Mouse (Mus musculus) urinary bladder, postnatal 36 days (tissue): Measurements from ENCODE around the gene Gskip.

Experiments
- DNase-seq, 2 experiments: peaks; one replicate each; pipeline ENCODE4 v3.0.0; 2022; ENCODE audit warnings: low spot score in 2 of 2, mixed read lengths in 1 of 2

Gene Gskip

GRCm38 (mm10) chr12:105683933-105684901 lies at the start of gene Gskip:
Gene Gskip, plus strand, starts transcription at chr12:105684829.
- peak; percentile 32 to 35 for DNase-seq

GRCm38 (mm10) chr12:105636551-105636950 lies 48.1 kb upstream of the Gskip start:
- DNase-seq = no peak

DNA sequence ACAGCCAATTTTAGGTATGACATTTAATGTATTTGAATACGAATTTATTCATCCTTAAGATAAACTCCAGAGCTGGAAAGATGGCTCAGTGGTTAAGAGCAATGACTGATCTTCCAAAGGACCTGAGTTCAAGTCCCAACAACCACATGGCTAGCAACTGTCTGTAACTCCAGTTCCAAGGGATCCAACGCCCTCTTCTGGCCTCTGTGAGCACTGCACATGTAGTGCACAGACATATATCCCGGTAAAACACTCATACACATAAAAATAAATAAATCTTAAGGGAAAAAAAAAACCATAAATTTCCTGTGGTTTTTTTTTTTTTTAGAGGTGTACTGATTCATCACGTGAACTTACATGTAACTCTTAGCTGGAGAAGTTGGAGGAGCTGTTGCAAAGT lies 47.1 kb upstream of the Gskip start:
- no peak for DNase-seq

DNA sequence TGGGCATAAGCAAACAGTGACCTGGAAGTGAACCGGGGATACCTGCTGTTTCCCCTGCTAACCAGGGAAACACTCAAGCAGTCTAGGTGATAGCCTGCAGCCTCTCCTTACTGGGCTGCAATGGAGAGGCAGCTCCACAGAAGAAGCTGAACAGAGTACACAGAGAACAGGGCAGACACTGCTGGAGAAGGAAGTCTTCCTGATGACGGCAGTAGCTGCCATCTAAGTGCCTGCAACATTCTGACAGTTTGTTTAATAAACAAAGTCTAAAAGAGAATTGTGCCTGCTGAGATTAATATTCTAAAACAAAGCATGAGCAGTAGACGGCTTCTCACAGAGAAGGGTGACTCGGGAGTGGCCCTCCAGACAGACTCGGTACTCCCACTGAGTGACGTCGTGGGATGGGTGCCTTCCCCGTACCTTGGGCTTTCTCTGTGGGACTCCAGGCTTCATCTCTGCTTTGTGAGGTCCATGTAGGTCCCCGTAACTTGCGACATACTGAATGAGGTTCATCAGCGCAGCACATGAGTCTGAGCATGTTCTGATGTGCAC lies 41.8 kb upstream of the Gskip start:
- DNase-seq = no peak

- no peak for DNase-seq
Measured at GRCm38 (mm10) chr12:105655850-105656249, 28.8 kb upstream of the Gskip start.

GRCm38 (mm10) chr12:105676274-105676673 lies 8.4 kb upstream of the Gskip start:
- DNase-seq = no peak

DNA sequence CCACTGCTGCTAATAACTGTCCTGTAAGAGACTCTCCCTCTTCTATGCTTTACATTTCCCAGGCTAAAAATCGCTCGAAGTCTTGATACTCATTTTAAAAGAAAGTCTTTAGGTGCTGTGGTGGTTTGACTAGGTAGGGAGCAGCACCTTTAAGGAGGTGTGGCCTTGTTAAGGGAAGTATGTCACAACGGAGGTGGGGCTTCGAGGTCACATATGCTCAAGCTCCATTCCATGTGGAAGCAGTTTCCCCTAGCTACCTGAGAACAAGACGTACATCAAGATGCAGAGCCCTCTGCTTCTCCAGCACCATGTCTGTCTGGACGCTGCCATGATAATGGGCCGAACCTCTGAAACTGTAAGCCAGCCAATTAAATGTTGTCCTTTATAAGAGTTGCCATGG lies 6.4 kb upstream of the Gskip start:
- no peak for DNase-seq

DNA sequence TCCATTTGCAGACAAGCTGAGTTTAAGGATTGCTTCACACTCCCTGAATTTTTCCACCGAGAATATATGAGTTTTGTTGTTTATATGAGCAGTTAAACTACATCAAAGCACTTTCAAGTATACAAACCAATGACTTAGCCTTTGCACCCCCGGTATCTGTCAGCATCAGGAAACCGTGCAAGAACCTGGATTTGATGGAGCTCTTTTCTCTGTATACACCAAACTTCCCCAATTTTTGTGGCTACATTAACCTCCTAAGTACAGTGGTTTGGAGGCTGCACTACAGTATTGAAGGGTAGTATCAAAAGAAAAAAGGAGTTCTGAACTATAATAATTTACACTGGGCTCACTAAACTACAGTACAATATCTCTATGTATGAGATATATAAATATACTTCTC lies 5.9 kb upstream of the Gskip start:
- DNase-seq = no peak

- peak; percentile 92 to 96 for DNase-seq
Measured at GRCm38 (mm10) chr12:105685001-105685691, 517 bp downstream of the Gskip start, which contains the start of gene Atg2b. Gene Atg2b, minus strand, starts transcription at chr12:105685211.

DNA sequence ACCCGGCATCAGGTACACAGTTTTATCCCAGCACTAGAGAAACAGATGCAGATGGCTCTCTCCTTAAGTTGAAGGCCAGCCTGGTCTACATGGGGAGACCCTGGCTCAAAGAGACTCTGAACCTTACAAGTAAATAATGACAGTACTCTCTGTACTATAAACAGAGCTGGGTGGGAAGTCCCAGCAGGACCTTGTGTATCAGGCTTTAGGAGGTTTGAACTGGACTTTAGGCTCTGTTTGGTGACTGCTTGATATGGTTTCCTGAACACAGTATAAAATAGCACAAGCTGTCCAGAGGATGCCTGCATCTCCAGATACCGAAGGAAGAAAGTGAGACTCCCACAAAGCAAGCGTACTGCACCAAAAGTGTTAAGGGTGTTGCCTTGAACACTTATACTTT lies 2.2 kb downstream of the Gskip start:
- DNase-seq = no peak

GRCm38 (mm10) chr12:105687416-105687815 lies 2.8 kb downstream of the Gskip start:
- DNase-seq = no peak

- DNase-seq = no peak
Measured at GRCm38 (mm10) chr12:105688546-105688945, 3.9 kb downstream of the Gskip start.

GRCm38 (mm10) chr12:105689435-105689834 lies 4.8 kb downstream of the Gskip start:
- DNase-seq = no peak

DNA sequence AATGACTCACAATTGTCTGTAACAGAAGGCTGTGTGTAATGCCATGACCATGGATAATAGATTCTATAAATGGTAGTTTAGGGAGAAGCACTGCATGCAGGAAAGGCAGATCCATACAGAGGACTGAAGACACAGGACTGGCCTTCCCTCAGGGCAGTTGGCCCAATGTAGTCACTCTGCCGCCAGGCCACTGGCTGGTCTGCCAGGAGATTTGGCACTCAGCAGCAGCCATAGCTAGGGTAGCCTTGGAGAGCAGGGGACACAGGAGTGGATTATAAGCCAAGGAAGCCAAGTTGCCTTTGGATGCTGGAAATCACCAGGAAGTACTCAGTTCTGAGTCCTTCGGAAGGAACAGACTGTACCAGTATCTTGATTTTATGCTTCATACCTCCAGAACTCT lies 9.4 kb downstream of the Gskip start:
- peak in 1 of 2 experiments; percentile 15 for DNase-seq

- no peak for DNase-seq
Measured at GRCm38 (mm10) chr12:105695848-105696247, 11.2 kb downstream of the Gskip start.

DNA sequence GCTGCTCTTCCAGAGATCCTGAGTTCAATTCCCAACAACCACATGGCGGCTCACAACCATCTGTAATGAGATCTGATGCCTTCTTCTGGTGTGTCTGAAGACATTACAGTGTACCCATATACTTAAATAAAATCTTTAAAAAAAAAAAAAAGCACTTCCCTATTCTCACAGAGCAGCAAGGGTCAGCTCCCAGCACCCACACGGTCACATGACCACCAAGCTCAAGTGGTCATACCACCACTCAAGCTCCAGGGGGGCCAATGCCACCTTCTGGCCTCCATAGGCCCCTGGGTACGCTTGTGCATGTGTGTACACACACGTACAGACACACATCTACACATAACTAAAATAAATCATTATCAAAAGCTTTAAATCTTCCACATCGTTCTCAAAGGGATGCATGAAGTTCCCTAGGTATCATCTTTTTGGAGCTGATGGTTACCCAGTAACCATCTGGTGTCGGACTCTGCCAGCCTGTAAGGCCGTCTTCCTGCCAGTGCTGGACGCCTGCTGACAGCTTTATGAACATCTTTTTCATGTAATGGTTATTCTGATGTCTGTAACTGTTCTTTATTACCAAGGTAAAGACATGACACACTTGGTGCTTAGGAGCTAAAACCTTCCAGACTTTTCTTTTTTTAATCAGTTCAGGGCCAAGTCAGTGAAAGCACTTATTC lies 12.6 kb downstream of the Gskip start:
- no peak for DNase-seq

GRCm38 (mm10) chr12:105700433-105700832 lies 15.8 kb downstream of the Gskip start:
- DNase-seq = no peak

GRCm38 (mm10) chr12:105705799-105706487 lies 21.3 kb downstream of the Gskip start, which contains the start of gene Ak7:
Gene Ak7, plus strand, starts transcription at chr12:105705976.
- DNase-seq = peak; percentile 60 to 74

DNA sequence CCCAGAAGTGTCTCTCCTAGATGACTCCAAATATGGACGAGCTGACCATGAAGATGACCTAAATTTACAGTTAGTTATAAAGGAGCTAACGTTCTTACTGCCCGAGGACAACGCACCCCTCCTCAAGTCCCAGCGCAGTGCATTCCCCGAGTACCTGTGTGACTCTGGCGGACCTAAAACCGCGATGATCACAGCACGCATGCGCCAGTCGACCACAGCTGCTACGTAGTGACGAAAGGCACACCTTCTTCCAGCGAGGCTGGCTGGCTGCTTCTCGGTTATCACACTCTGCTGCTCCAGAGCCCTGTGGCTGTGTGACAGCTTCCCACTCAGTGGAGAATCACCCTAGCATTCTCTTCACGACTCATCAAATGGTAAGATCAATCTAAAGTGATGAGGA lies 34.0 kb downstream of the Gskip start:
- no peak for DNase-seq

DNA sequence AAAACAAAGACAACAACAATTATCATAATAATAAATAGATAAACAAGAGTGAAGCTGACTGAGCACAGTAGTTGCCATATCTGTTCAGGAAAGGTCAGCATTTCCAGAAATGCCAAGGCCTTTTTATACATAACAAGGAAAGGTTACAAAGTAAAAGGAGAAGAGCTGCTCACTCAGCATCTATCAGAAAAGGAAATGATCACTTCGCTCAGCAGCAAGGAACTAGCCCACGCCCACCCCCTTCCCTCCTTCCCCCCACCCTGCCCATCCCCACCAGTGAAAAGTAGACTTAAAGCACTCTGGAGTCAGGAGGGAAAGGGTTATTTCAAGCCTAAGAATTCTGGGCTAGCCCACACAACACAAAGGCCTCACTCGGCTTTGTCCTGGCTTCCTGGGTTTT lies 35.6 kb downstream of the Gskip start:
- no peak for DNase-seq

DNA sequence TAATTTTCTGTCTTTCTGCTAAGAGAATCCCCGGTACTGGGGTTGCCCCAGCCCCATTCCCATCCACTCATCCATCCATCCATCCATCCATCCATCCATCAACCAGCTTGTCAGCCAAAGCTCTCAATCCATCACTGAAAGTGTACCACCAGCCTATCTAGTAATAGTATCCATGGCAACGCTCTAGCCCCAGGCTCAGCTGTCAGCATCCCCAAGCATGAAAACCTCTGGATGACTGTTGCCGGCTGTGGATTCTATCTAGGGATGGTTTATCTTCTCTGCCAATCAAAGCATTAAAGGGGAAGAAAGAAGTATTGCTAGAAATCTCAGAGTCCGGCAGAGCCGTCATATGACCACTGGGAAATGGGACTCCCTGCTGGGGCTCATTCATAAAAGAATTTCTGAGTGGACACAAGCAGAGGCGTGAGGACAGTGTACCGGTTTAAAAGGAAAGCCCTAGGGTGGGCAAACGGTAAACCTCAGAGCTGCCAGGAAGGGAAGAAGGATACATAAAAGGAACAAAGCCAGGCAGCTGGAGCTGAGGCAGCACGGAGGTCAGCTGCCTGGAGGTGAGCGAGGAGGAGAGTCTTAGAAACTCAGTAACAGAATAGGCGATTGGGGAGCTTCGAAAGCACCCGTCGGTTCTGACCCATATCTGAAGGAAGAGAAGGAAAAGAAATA lies 37.0 kb downstream of the Gskip start:
- DNase-seq = no peak
